Mouse (Mus musculus) neural tube, embryonic 12.5 days (tissue): Measurements from ENCODE around the gene Gjd3. TPM values are rescaled to one million over a fixed set of nuclear protein-coding genes. Genes with fewer than 3 reads are reported as not detected.

Source experiments
- ATAC-seq: fragments of 200-750 bp; cut with Nextera tagmentation; 2 replicates; pipeline ENCODE4 v1.8.0; 2017; ENCODE audit warnings: low read depth, mild to moderate bottlenecking, moderate TSS enrichment, moderate library complexity; ENCODE audit not compliant: low FRiP score
- H3K27ac ChIP-seq: fragments of 300-500 bp; sonication (generic); 2 replicates; pipeline ENCODE4 v1.5.1; 2016
- H3K27me3 ChIP-seq: fragments of 300-500 bp; sonication (generic); replicated peaks from 2 replicates; pipeline ENCODE4 v1.6.1; 2016; ENCODE audit warnings: mild to moderate bottlenecking
- H3K36me3 ChIP-seq: fragments of 300-500 bp; sonication (generic); 2 replicates; pipeline ENCODE4 v1.6.1; 2016; ENCODE audit warnings: mild to moderate bottlenecking
- H3K4me1 ChIP-seq: fragments of 300-500 bp; sonication (generic); 2 replicates; pipeline ENCODE4 v1.6.1; 2016
- H3K4me2 ChIP-seq: fragments of 300-500 bp; sonication (generic); replicated peaks from 2 replicates; pipeline ENCODE4 v1.6.1; 2016; ENCODE audit warnings: mild to moderate bottlenecking
- H3K4me3 ChIP-seq: fragments of 300-500 bp; sonication (generic); 2 replicates; pipeline ENCODE4 v1.5.1; 2016
- H3K9ac ChIP-seq: fragments of 300-500 bp; sonication (generic); 2 replicates; pipeline ENCODE4 v1.6.1; 2016; ENCODE audit warnings: mild to moderate bottlenecking
- H3K9me3 ChIP-seq: fragments of 300-500 bp; sonication (generic); 2 replicates; pipeline ENCODE4 v1.6.1; 2016; ENCODE audit warnings: mild to moderate bottlenecking
- WGBS: fragments of 180-500 bp; shearing (Covaris S2); methylation state at CpG from one replicate; pipeline ENCODE4 v1.1.7; 2016; 5-methylcytosine and 5-hydroxymethylcytosine counted together
- polyA plus RNA-seq: library from polyadenylated mRNA; unstranded; fragments of >200 nt; fragmentation: Nextera tagmentation; extraction: Ambion mirVana; gene quantifications from 2 replicates; pipeline ENCODE4 v1.2.1, GENCODE M21; 2016

Gjd3 gene
- polyA plus RNA-seq, 1 experiment from 2014 or later = 2.0 TPM

DNA sequence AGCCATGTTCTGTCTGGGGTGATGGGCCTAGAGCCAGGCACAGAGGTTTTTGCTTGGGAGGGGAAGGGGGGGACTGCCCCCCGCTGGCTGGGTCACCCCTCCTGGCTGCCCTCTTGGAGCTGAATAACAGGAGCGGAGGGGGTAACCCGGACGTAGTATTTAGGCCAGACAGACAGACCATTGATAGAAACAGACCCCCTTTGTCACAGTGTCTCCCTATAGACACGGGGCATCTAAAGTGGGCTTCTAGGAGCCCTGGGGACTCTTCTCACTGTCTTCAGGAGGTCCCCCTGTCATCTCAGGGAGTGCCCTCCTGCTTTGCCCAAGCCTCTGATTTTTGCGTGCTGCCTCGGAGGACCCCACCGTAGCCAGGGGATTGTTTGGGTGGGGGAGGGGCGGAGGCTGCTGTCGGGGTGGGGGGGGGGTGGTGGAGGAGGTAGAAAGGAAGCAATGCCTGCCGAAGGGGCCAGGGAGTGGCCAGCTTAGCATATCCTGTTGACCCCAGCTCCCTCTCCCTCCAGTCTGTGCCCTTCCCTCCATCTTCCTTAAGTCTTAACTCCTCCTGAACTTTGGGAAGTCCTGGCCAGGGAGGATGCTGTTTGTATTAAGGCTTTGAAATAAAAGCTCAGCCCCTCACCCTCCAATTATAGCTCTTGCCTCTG, 17.3 kb downstream of the Gjd3 start:
- Histone ChIP-seq H3K9me3 (no peaks in the 10 kb centered on the region), H3K4me3 (peak overlapping the region; percentile 90), H3K9ac (peak overlapping the region; percentile 84), H3K36me3 (peaks cover 16% of the 10 kb centered on the region), H3K27ac (peak overlapping the region; percentile 97), H3K4me2 (peak overlapping the region; percentile 96), H3K27me3 (no peaks in the 10 kb centered on the region), H3K4me1 (peaks cover 92% of the 10 kb centered on the region)
- 2% methylated on average over 11 of the region's 11 CpGs for WGBS
- ATAC-seq = no peak

DNA sequence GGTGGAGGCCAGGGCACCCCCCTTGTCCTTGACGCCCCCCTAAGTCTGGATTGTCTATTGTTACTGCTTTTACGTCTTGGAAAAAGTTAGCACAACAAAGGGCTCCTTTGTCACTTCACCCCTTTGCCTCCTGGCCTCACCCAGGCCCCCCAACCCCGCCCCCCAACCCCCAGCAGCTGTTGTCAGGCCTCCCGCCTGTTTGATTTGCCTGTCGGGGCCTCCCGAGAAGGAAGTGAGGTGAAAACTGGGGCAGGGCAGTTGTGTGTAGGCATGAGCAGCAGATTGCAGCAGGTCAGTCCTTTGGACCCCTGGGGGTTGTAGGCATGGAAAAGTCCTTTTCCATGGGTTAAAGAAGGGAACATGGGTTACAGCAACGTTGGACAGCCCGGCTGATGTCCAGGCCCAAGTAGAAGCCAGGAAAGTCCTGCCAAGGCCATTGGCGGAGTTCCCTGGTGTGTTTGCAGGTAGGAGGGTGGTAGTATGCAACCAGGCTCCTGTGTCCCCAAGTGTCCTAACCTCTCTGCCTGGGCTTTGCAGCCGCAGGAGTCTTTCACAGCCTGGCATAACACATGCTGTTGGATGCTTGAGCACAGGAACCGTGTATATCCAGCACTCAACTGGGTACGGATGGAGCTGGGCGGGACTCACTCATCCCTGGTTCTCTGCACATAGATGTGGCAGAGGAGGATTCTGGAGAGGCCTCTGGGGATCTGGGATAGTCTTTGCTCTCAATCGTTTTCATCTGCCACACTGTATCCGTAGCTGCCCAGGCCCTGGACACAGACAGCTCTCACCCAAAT, 18.0 kb downstream of the Gjd3 start:
- Histone ChIP-seq H3K27ac (peak overlapping the region; percentile 97), H3K27me3 (no peaks in the 10 kb centered on the region), H3K36me3 (peaks cover 9% of the 10 kb centered on the region), H3K4me1 (peaks cover 88% of the 10 kb centered on the region), H3K9me3 (no peaks in the 10 kb centered on the region), H3K4me2 (peak overlapping the region; percentile 96), H3K9ac (peak overlapping the region; percentile 84), H3K4me3 (peak overlapping the region; percentile 90)
- 5% methylated on average over 15 of the region's 15 CpGs for WGBS
- ATAC-seq = no peak

DNA sequence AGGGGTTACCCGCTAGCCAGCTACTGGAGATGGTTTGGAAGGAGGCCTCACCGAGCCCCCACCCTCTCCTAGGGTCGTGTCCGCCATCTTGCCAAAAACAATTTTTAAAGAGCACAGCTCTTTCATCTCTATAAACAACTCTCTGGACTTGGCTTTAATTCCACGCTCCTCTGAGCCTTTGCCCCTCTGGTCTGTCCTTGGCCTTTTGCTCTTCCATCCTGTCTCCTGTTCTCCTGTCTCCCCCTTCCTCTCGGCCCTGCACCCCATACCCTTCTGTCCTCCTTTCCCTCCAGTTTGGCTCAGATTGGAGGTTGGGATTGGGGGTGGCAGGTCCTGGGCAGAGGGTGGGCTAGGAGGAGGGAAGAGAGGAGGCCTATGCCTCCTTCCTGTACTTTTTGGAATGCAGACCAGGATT, 18.6 kb downstream of the Gjd3 start:
- peak overlapping the region; percentile 90 for H3K4me3 ChIP-seq
- ATAC-seq = no peak
- peaks cover 88% of the 10 kb centered on the region for H3K4me1 ChIP-seq
- no peaks in the 10 kb centered on the region for H3K9me3 ChIP-seq
- H3K27ac ChIP-seq = peak overlapping the region; percentile 97
- H3K36me3 ChIP-seq = peaks cover 7% of the 10 kb centered on the region
- peak overlapping the region; percentile 96 for H3K4me2 ChIP-seq
- no peaks in the 10 kb centered on the region for H3K27me3 ChIP-seq
- 5% methylated on average over 6 of the region's 6 CpGs for WGBS
- peak overlapping the region; percentile 84 for H3K9ac ChIP-seq

DNA sequence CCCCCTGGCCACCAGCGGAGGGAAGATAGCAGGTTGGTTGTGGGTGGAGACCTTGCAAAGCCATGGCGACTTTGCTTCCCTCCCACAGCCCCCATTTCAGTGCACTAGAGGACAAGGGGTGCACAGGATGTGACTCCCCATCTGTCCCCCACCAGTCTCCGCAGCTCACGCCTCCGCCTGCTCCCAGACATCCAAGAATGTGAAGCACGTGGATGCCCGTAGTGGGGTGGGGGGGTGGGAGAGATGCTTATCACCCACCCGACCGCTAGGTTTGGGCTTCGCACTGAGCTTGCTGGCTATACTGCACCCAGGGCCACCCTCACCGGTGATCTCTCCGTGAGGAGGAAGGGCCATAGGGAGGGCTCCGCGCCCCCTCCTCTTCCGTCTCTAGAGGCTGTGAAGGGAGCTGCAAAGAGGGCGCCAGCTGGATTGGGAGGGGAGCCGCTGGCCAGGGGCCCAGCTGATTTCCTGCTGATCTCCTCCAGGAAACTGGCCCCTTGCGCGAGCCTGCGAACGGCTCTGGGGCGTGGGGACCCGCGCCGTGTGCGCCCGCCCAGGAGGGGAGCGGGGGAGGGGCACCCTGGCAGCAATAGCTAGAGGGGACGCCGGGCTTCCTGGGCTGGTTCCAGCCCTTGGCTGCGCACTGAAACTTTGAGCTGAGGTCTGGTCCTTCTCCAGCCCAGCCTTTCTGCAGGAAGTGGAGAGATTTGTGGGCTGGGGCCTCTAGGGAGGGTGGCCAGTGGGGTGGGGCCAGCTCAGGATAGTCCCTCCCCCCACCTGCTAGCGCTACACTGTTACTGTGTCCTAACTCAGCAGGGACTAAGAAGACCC, 19.4 kb downstream of the Gjd3 start:
- H3K36me3 ChIP-seq = peaks cover 7% of the 10 kb centered on the region
- H3K27me3 ChIP-seq = no peaks in the 10 kb centered on the region
- peak; percentile 22 for ATAC-seq
- WGBS = under 1% methylated on average over 31 of the region's 32 CpGs
- peak overlapping the region; percentile 90 for H3K4me3 ChIP-seq
- H3K27ac ChIP-seq = peak overlapping the region; percentile 97
- H3K9ac ChIP-seq = peak overlapping the region; percentile 84
- peak overlapping the region; percentile 96 for H3K4me2 ChIP-seq
- no peaks in the 10 kb centered on the region for H3K9me3 ChIP-seq
- peaks cover 85% of the 10 kb centered on the region for H3K4me1 ChIP-seq

DNA sequence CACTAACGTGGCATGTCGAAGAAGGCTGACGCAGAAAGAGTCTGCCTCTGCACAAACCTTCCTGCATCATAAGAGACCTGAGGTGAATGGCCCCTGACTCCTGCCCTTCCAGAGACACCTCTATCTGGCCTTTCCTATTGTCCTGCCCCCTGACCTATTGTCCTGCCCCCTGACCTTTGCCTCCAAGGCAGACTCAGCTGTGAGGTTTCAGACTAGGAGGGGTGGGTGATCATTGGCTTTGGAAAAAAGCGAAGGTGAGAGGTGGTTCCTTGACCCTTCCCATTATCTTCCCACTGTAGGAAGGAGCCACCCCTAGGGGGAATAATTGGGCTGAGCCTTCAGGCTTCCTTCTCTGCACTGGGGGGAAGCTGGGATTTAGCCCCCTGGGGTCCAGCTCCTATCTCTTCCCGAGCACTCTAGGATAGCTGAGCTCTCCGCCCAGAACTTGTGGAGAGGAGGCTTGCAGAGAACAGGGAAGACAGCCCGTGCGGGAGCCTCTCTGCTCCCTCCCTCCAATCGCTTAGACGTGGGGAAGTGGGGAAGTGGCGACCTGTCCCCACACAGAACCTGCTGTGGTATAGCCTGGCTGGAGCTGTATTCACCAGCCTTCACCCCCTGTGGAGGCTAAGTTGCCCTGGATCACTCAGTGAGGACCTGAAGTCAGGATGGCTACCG, 20.3 kb downstream of the Gjd3 start:
- Histone ChIP-seq H3K4me3 (peak overlapping the region; percentile 90), H3K4me1 (peaks cover 77% of the 10 kb centered on the region), H3K9ac (peak overlapping the region; percentile 84), H3K36me3 (peaks cover 4% of the 10 kb centered on the region; the same call in 1 of the 2 replicates), H3K9me3 (no peaks in the 10 kb centered on the region), H3K27ac (peak overlapping the region; percentile 97), H3K4me2 (peak overlapping the region; percentile 96), H3K27me3 (no peaks in the 10 kb centered on the region)
- ATAC-seq = no peak
- WGBS = 4% methylated on average over 12 of the region's 12 CpGs

DNA sequence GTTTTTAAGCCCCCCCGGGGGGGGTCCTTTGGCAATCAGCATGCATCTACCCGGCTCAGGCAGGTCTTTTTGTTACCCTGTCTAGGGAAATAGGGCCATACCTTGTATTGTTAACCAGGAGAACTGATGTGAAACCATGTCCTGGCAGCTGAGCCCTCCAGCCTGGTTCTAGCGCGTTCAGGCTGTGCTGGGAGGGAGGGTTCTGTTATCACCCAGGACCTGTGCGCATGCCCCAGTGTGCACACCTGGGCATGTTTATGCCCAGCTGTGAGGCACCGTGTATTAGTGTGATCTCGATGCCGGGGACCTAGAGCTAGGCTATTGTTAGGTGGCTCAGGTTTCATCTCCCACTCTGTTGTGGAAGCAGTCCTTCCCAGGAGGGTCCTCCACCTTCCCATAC, 21.1 kb downstream of the Gjd3 start:
- ATAC-seq = no peak
- WGBS = 6% methylated on average over 8 of the region's 8 CpGs

DNA sequence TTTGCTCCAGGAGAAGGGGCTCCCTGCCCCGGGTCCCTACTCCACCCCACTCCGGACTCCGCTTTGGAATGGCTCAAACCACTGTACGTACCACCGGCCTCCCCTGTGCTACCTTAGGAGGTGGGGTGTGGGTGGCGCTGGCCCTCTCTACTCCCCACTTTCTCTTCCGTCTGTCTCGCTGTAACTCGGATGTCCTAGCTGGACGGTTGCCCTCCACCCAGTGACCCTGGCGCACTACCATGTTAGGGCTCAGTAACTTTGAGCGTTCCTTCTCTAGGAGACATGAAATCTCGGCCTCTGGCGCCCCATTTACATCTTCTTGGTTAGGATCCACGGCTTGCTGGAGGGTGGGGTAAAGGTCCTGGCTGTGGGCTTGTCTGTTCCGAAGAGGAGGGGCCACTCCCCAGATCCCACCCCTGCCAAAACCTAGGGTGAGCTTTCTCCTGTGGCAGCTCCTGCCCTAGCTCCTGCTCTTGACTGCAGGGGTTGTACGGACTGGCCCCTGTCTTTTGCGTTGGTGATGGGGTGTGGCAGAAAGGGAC, 21.7 kb downstream of the Gjd3 start:
- peak overlapping the region; percentile 93 for H3K27ac ChIP-seq
- no peaks in the 10 kb centered on the region for H3K27me3 ChIP-seq
- H3K9ac ChIP-seq = peak overlapping the region; percentile 84
- H3K4me1 ChIP-seq = peaks cover 69% of the 10 kb centered on the region
- H3K4me3 ChIP-seq = peak overlapping the region; percentile 90
- under 1% methylated on average over 18 of the region's 18 CpGs for WGBS
- no peak for ATAC-seq
- H3K36me3 ChIP-seq = no peaks in the 10 kb centered on the region
- no peaks in the 10 kb centered on the region for H3K9me3 ChIP-seq
- peak overlapping the region; percentile 96 for H3K4me2 ChIP-seq

More for the DNA sequence above, 21.1 kb downstream of the Gjd3 start:
- Histone ChIP-seq H3K9ac (peak overlapping the region; percentile 84), H3K27ac (peak overlapping the region; percentile 93), H3K4me3 (peak overlapping the region; percentile 90), H3K9me3 (no peaks in the 10 kb centered on the region), H3K4me1 (peaks cover 69% of the 10 kb centered on the region), H3K36me3 (peaks cover 2% of the 10 kb centered on the region; the same call in 1 of the 2 replicates), H3K27me3 (no peaks in the 10 kb centered on the region), H3K4me2 (peak overlapping the region; percentile 96)

DNA sequence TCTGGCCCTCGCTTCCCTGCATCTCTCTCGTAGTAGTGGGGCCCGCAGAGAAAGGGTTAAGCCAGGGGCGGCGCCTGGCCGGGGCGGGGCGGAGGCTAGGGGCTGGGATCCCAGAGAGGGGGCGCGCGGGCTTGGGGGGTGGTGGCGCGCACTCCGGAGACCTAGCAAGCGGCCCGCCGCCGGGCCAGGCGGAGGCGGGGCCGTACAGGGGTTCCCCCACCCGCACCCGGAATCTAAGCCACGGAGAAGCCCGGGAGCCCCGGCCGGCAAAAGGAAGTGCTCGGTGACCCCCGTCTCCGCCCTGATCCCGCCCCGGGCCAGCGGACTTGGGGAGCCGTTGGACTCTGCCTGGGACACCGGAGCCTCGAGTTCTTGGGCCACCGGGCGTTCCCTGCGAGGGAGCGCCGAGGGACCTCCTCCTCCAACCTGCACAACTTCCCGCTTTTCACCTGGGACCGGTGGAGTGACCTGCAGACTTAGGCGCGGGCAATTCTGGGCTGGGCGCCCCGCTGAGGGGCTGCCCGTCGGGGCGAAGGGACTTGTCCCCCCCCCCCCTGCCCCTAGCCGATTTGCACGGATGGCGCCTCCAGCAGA, 22.4 kb downstream of the Gjd3 start:
- Histone ChIP-seq H3K9ac (peak overlapping the region; percentile 84), H3K27ac (peak overlapping the region; percentile 93), H3K4me2 (peak overlapping the region; percentile 96), H3K9me3 (no peaks in the 10 kb centered on the region), H3K4me1 (peaks cover 68% of the 10 kb centered on the region), H3K36me3 (no peaks in the 10 kb centered on the region), H3K4me3 (peak overlapping the region; percentile 90), H3K27me3 (no peaks in the 10 kb centered on the region)
- ATAC-seq = peak; percentile 45; the same call in 1 of the 2 replicates
- under 1% methylated on average over 53 of the region's 53 CpGs for WGBS

DNA sequence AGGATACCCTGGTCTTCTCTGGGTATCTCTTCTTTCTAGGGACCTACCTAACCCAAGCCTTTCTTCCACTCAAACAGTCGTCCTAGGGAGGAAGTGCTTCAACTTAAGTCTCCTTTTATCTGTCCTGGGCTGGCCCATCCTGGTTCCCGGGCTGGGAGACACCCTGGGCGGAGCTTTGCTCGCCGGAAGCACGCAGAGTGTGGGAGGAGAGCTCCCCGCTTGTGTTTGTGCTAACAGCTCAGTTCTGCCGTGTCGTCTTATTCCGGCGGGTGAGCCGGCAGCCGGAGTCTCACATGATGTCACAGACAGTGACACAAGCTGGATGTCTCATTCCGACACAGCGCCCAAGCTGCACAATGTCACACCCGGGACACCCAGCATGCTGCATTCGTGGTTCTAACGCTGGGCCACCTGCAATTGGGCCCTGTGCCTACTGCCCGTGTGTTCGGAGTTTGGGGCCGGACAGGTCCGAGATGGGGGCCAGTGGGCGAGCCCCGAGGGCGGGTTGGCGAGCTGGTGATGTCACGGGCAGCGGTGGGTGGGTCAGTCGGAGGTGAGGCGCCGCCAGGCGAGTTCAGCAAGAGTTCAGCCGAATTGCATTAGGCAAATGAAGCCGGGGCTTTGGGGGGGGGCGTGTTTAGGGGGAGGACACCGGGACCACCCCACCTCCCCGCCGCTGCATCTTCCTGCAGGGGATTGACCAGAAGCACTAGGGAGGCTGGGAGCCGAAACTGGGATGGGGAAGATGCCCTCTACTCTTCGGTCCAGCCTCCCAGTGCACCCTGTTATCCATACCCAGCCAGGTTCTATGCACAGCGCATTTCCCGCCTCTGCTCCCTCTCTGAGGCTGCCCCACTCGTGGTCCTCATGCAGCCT, 23.1 kb downstream of the Gjd3 start:
- Histone ChIP-seq H3K36me3 (no peaks in the 10 kb centered on the region), H3K27ac (peak overlapping the region; percentile 93), H3K4me1 (peaks cover 68% of the 10 kb centered on the region), H3K27me3 (no peaks in the 10 kb centered on the region), H3K4me3 (peak overlapping the region; percentile 90), H3K9me3 (no peaks in the 10 kb centered on the region), H3K4me2 (peak overlapping the region; percentile 96), H3K9ac (peak overlapping the region; percentile 84)
- WGBS = under 1% methylated on average over 42 of the region's 43 CpGs
- ATAC-seq = peak; percentile 34

DNA sequence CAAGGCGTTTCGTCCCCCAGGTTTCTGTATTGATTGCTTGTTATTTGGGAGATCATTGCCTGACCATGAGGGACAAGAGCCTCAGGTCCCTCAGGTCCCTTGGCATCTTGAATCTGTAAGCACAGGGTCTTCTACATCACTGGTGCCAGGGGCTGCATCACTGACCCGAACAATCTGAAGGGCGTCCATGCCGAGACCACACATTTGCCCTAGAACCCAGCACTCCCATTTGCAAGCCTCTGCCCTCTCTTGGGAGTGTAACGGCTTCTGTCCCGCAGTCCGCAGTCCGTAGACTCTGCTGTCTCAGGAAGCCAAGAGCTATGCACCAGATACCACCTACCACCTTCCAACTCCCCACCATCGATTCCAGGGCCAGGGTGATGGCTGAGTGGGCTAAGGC, 26.5 kb downstream of the Gjd3 start:
- H3K9ac ChIP-seq = no peak overlapping the region
- 72% methylated on average over 10 of the region's 10 CpGs for WGBS
- no peaks in the 10 kb centered on the region for H3K27me3 ChIP-seq
- no peaks in the 10 kb centered on the region for H3K9me3 ChIP-seq
- peaks cover 58% of the 10 kb centered on the region for H3K4me1 ChIP-seq
- no peak overlapping the region for H3K27ac ChIP-seq
- H3K4me2 ChIP-seq = no peak overlapping the region
- no peak for ATAC-seq
- no peak overlapping the region for H3K4me3 ChIP-seq
- H3K36me3 ChIP-seq = peaks cover 5% of the 10 kb centered on the region; the same call in 1 of the 2 replicates
